Mouse (Mus musculus): ENCODE measurements at regions not wholly inside any gene's neighbourhood (a gene's known extent, or its start where the extent isn't known, plus 50 kb on each side); places are given as distances from the start of the nearest gene placed in this dataset.

- no peak for DNase-seq (ENCODE audit: extremely low read depth, low read depth, low spot score)
Measured at GRCm38 (mm10) chr15:70765471-70765870, 3068.9 kb upstream of the Gm6569 start.
